Mouse (Mus musculus): ENCODE data around the gene Sec24a. TPM values are rescaled to one million over a fixed set of nuclear protein-coding genes. Genes with fewer than 3 reads are reported as not detected.
"Not testable (repeated sequence)": the region's sequence is repeated elsewhere in the genome, so short reads cannot be mapped to it uniquely, and the experiment has no call there.

The Sec24a gene
- polyA plus RNA-seq, 1 experiment from 2014 or later = 9.9 TPM

- ATAC-seq = no peak
- Histone ChIP-seq H3K27me3 (replicated peaks) (peaks cover 13% of the 10 kb centered on the region), H3K36me3 (peaks cover 8% of the 10 kb centered on the region), H3K4me3 (no peak overlapping the region), H3K27ac (peak overlapping the region; percentile 77; the same call in 1 of the 2 replicates), H3K9me3 (replicated peaks) (no peaks in the 10 kb centered on the region), H3K4me2 (0 out of 2 replicates have a peak overlapping the region, but pooled peaks have one; percentile 86), H3K9ac (no peak overlapping the region), H3K4me1 (peaks cover 41% of the 10 kb centered on the region)
- 51% methylated on average over 5 of the region's 5 CpGs for WGBS (ENCODE audit: insufficient replicate concordance)
Measured at GRCm38 (mm10) chr11:51757625-51758024, 5.8 kb downstream of the Sec24a start.

DNA sequence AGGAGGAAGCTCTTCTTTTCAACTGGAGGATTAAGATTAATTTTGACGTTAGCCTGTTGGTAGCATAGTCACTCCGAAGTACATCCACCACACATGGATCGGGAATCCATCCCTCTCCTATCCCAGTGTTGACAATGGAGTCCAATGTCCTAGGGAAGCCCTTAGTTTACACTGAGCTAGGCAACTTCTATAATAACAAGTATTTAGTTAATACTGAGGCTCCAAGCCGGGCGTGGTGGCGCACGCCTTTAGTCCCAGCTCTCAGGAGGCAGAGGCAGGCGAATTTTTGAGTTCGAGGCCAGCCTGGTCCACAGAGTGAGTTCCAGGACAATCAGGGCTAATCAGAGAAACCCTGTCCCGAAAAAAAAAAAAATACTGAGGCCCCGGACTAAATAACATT, 6.4 kb downstream of the Sec24a start:
- Histone ChIP-seq H3K27me3 (replicated peaks) (peaks cover 13% of the 10 kb centered on the region), H3K4me2 (peak overlapping the region; percentile 86), H3K9me3 (replicated peaks) (no peaks in the 10 kb centered on the region), H3K27ac (peak overlapping the region; percentile 77), H3K36me3 (peaks cover 8% of the 10 kb centered on the region), H3K9ac (peak overlapping the region; percentile 91), H3K4me3 (peak overlapping the region; percentile 87), H3K4me1 (peaks cover 42% of the 10 kb centered on the region)
- WGBS (ENCODE audit: insufficient replicate concordance) = 61% methylated on average over 11 of the region's 11 CpGs
- no peak for ATAC-seq

DNA sequence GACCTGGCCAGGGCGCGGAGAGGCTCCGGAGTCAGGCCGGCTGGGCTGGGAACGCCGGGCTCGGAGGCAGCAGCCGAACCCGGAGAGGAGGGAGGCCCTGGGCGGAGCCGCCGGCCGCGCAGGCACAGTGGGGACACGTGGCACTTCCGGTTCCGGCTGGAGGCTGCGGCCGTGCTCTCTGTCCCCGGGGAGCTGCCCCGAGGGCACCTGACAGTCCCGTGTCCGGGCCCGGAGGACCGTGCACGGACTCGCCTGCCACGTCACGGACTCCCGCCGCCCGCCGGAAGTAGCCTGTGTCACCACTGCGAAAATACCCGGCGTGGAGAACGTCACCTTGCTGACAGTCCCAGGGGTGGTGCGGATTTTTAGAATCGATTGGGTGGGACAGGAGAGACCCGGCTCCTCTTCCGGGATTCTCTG, 7.1 kb downstream of the Sec24a start:
- ATAC-seq = peak; percentile 97
- H3K36me3 ChIP-seq = peaks cover 10% of the 10 kb centered on the region
- H3K4me3 ChIP-seq = peak overlapping the region; percentile 87
- H3K9me3 ChIP-seq (replicated peaks) = no peaks in the 10 kb centered on the region
- under 1% methylated on average over 34 of the region's 41 CpGs for WGBS (ENCODE audit: insufficient replicate concordance)
- peak overlapping the region; percentile 91 for H3K9ac ChIP-seq
- H3K27ac ChIP-seq = peak overlapping the region; percentile 77
- H3K4me2 ChIP-seq = peak overlapping the region; percentile 86
- peaks cover 7% of the 10 kb centered on the region; the same call in 1 of the 2 replicates for H3K27me3 ChIP-seq (replicated peaks)
- H3K4me1 ChIP-seq = peaks cover 48% of the 10 kb centered on the region

GRCm38 (mm10) chr11:51755621-51756311, 7.7 kb downstream of the Sec24a start:
- Histone ChIP-seq H3K9ac (peak overlapping the region; percentile 91), H3K4me1 (peaks cover 49% of the 10 kb centered on the region), H3K27me3 (replicated peaks) (peaks cover 7% of the 10 kb centered on the region; the same call in 1 of the 2 replicates), H3K4me3 (peak overlapping the region; percentile 87), H3K36me3 (peaks cover 11% of the 10 kb centered on the region), H3K4me2 (peak overlapping the region; percentile 86), H3K9me3 (replicated peaks) (no peaks in the 10 kb centered on the region), H3K27ac (peak overlapping the region; percentile 77)
- ATAC-seq = peak; percentile 74
- WGBS (ENCODE audit: insufficient replicate concordance) = 1% methylated on average over 46 of the region's 46 CpGs

DNA sequence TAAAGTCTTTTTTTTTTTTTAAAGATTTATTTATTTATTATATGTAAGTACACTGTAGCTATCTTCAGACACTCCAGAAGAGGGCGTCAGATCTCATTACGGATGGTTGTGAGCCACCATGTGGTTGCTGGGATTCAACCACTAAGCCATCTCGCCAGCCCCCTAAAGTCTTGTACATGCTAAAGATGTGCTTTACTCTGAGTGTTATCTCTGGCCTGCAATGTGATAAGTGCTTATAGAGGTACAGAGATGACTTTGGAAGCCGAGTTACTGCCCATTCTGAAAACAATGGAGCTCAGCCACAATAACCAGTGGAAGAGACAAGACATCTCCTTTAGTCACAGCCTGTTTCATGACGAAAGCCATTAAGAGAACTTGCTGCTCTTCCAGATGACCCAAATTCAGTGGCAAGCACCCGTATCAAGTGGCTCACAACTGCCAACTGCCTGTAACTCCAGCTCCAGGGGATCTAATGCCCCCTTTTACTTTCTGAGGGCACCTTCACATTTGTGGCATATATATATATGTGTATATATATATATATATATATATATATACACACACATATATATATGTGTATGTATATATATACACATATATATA, 11.7 kb downstream of the Sec24a start:
- H3K9me3 ChIP-seq (replicated peaks); H3K27me3 ChIP-seq (replicated peaks); H3K9ac ChIP-seq; H3K4me3 ChIP-seq; ATAC-seq; H3K27ac ChIP-seq; H3K4me2 ChIP-seq: not testable (repeated sequence)
- WGBS (ENCODE audit: insufficient replicate concordance) = 54% methylated on average over 6 of the region's 6 CpGs
- Histone ChIP-seq H3K4me1 (peaks cover 39% of the 10 kb centered on the region), H3K36me3 (peaks cover 39% of the 10 kb centered on the region)

DNA sequence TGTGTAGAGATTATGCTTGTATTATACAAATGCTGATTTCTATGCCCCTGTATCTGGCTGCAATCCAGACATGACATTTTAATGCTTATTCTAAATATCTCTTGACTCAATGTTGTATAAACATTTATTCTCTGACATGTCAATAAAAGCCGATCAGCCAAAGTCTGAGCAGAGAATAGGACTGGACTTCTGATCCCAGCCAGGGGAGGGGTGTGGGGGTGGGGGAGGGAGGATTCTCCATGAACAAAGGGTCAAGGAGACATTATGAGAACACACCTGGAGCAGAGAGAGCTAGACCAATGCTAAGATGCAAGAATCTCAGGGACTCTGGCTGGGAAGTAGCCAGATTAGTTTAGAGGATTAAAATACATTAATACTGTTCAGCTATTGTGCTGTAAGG, 17.3 kb downstream of the Sec24a start:
- Histone ChIP-seq H3K9me3 (replicated peaks) (no peaks in the 10 kb centered on the region; the same call in 1 of the 2 replicates), H3K36me3 (peaks cover 64% of the 10 kb centered on the region), H3K27ac (no peak overlapping the region), H3K9ac (no peak overlapping the region), H3K4me3 (no peak overlapping the region), H3K4me2 (no peak overlapping the region), H3K4me1 (peaks cover 16% of the 10 kb centered on the region), H3K27me3 (replicated peaks) (no peaks in the 10 kb centered on the region)
- WGBS (ENCODE audit: insufficient replicate concordance) = 71% methylated on average over 1 of the region's 1 CpGs
- ATAC-seq = no peak

DNA sequence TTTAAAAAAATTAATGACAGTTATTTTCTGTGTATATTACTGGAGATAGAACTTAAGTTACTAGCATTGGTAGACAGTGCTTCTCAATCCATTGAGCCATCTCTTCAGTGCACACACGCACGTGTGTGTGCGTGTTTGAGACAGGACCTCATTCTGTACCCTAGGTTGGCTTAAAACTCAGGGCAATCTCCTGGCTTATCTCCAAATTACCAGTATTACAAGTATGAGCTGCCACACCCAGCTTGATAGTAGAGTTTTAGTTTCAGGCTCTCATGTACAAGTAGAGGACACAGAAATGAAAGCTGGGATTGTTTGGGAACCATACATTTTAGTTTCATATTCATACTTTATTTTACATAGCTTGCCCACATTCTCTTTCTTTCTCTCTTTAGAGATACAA, 22.7 kb downstream of the Sec24a start:
- Histone ChIP-seq H3K4me1 (peaks cover 45% of the 10 kb centered on the region), H3K4me2 (peak overlapping the region; percentile 34), H3K36me3 (peaks cover 53% of the 10 kb centered on the region), H3K9me3 (replicated peaks) (no peaks in the 10 kb centered on the region), H3K4me3 (no peak overlapping the region), H3K9ac (no peak overlapping the region), H3K27ac (peak overlapping the region; percentile 83), H3K27me3 (replicated peaks) (no peaks in the 10 kb centered on the region)
- ATAC-seq = peak; percentile 61
- WGBS (ENCODE audit: insufficient replicate concordance) = 58% methylated on average over 3 of the region's 3 CpGs

DNA sequence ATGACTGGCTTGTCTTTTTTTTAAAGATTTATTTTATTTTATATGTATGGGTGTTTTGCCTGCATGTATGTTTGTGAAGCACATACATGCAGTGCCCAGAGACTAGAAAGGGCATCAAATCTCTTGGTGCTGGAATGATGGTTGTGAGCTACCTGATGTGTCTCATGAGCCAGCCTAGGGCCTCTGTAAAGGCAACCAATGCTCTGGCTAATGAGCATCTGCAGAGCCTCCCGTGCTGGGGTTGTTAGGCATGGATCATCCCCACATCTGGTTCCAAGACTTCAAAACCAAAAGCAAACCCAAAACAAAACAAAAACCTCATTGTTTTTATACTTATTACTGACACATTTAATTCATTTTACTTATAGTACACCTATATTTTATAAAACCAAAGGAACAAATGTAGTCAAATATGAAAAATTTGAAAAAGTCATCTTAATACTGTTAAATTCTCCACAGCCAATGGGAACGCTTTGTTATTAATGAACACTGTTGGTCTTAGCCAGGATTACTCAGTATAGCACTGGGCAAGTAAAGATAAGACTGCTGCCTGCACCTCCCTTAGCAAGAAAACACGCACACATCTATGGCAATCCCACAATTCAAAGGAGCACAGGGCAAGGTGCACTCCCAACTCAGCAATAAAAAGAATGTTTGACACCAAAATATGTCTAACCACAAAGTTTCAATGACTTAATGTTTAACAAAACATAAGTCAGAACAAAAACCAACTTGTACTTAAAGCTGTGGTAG, 24.6 kb downstream of the Sec24a start:
- Histone ChIP-seq H3K4me2 (peak overlapping the region; percentile 31; the same call in 1 of the 2 replicates), H3K27ac (peak overlapping the region; percentile 83), H3K4me3 (no peak overlapping the region), H3K27me3 (replicated peaks) (no peaks in the 10 kb centered on the region), H3K9me3 (replicated peaks) (no peaks in the 10 kb centered on the region), H3K4me1 (peaks cover 43% of the 10 kb centered on the region), H3K9ac (no peak overlapping the region), H3K36me3 (peaks cover 55% of the 10 kb centered on the region)
- peak; percentile 90 for ATAC-seq
- 48% methylated on average over 3 of the region's 3 CpGs for WGBS (ENCODE audit: insufficient replicate concordance)

DNA sequence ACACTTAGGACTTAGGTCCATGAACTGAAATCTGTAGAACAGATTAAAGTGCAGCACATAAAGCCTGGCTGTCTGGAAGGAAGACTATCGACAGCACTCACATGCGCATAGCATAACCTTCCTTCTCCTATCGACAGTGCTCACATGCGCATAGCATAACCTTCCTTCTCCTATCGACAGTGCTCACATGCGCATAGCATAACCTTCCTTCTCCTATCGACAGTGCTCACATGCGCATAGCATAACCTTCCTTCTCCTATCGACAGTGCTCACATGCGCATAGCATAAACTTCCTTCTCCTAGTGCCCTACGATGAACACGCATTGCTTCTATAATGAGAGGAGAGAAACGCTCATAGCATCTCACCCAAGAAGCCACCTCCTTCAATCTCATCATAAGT, 29.2 kb downstream of the Sec24a start:
- not testable (repeated sequence) for ATAC-seq; H3K9ac ChIP-seq; H3K27ac ChIP-seq; H3K4me3 ChIP-seq; H3K4me2 ChIP-seq; H3K9me3 ChIP-seq (replicated peaks); H3K27me3 ChIP-seq (replicated peaks)
- H3K4me1 ChIP-seq = peaks cover 13% of the 10 kb centered on the region
- peaks cover 68% of the 10 kb centered on the region for H3K36me3 ChIP-seq
- 89% methylated on average over 13 of the region's 13 CpGs for WGBS (ENCODE audit: insufficient replicate concordance)

GRCm38 (mm10) chr11:51732883-51733282, 30.6 kb downstream of the Sec24a start:
- Histone ChIP-seq H3K36me3 (peaks cover 65% of the 10 kb centered on the region), H3K4me1 (no peaks in the 10 kb centered on the region), H3K4me3 (no peak overlapping the region), H3K27me3 (replicated peaks) (no peaks in the 10 kb centered on the region), H3K9ac (no peak overlapping the region), H3K9me3 (replicated peaks) (no peaks in the 10 kb centered on the region), H3K27ac (no peak overlapping the region), H3K4me2 (no peak overlapping the region)
- ATAC-seq = no peak
- WGBS (ENCODE audit: insufficient replicate concordance) = 61% methylated on average over 1 of the region's 1 CpGs

- H3K36me3 ChIP-seq = peaks cover 92% of the 10 kb centered on the region
- no peaks in the 10 kb centered on the region for H3K9me3 ChIP-seq (replicated peaks)
- H3K4me3 ChIP-seq = no peak overlapping the region
- H3K4me2 ChIP-seq = no peak overlapping the region
- H3K9ac ChIP-seq = no peak overlapping the region
- H3K27me3 ChIP-seq (replicated peaks) = no peaks in the 10 kb centered on the region
- H3K27ac ChIP-seq = no peak overlapping the region
- WGBS (ENCODE audit: insufficient replicate concordance) = 82% methylated on average over 11 of the region's 11 CpGs
- no peaks in the 10 kb centered on the region for H3K4me1 ChIP-seq
- ATAC-seq = no peak
Measured at GRCm38 (mm10) chr11:51721066-51721465, 42.4 kb downstream of the Sec24a start.

GRCm38 (mm10) chr11:51707080-51707479, 56.4 kb downstream of the Sec24a start:
- Histone ChIP-seq H3K27ac (no peak overlapping the region), H3K36me3 (peaks cover 95% of the 10 kb centered on the region), H3K27me3 (replicated peaks) (no peaks in the 10 kb centered on the region), H3K4me3 (no peak overlapping the region), H3K4me2 (no peak overlapping the region), H3K9ac (no peak overlapping the region), H3K4me1 (no peaks in the 10 kb centered on the region), H3K9me3 (replicated peaks) (no peaks in the 10 kb centered on the region)
- 89% methylated on average over 13 of the region's 13 CpGs for WGBS (ENCODE audit: insufficient replicate concordance)
- ATAC-seq = no peak

All from liver, embryonic 12.5 days (tissue).